Mouse (Mus musculus) lung, adult 2 months (tissue): Measurements from ENCODE around the gene Mcl1.

Experiments
- CTCF ChIP-seq: fragments of 200-500 bp; IDR thresholded peaks from 2 replicates; pipeline ENCODE4 v1.5.1; 2011; ENCODE audit warnings: mild to moderate bottlenecking, low read length, control low read depth; ENCODE audit not compliant: insufficient read depth
- POLR2A ChIP-seq: fragments of 200-500 bp; IDR thresholded peaks from 2 replicates; pipeline ENCODE4 v1.6.1; 2011; ENCODE audit warnings: low read depth, mild to moderate bottlenecking, control low read depth, low read length, borderline replicate concordance; ENCODE audit errors: extremely low read depth

- no peak for TF ChIP-seq POLR2A
- TF ChIP-seq CTCF, result no peak
Measured at GRCm38 (mm10) chr3:95666124-95666844, 7.7 kb downstream of the Mcl1 start.
